Mouse (Mus musculus): Measurements from ENCODE around the gene Sp6. TPM values are rescaled to one million over a fixed set of nuclear protein-coding genes. Genes with fewer than 3 reads are reported as not detected.

Gene Sp6
- polyA plus RNA-seq, 1 experiment from 2014 or later = 0.42 TPM

DNA sequence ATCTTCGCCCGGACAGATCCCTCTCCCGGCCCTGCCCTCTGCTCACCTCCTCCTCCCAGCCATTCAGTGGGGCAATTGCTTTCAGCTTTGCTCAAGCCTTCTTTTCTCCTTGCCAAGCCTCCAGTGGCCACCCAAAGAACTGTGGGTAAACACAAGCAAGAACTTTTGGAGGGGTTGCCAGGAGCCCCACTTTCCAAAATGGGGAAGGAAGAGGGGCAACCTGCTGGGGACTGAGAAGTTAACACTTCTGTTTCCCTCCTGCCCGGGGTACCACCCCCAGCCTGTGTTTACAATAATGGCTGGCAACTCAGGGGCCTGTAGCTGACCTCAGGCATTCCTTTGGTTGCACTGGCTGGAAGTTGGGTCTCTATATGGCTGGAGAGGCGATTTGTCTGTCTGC lies 10.0 kb upstream of the Sp6 start:
- Histone ChIP-seq H3K9ac (replicated peaks; ENCODE audit: low read depth, low read length) (no peak overlapping the region), H3K27me3 (ENCODE audit: control insufficient read depth, insufficient read depth, low read length) (no peaks in the 10 kb centered on the region), H3K4me3 (ENCODE audit: low read depth, low read length) (no peak overlapping the region), H3K4me1 (ENCODE audit: control insufficient read depth, insufficient read depth, low read length) (no peaks in the 10 kb centered on the region), H3K27ac (ENCODE audit: low read length) (no peak overlapping the region), H3K36me3 (ENCODE audit: control insufficient read depth, insufficient read depth, low read length) (no peaks in the 10 kb centered on the region), H3K4me2 (replicated peaks; ENCODE audit: low read depth, low read length) (no peak overlapping the region), H3K9me3 (ENCODE audit: control insufficient read depth, low read depth, low read length) (no peaks in the 10 kb centered on the region)
- 31% methylated on average over 5 of the region's 5 CpGs for WGBS
- no peak for ATAC-seq (ENCODE audit: insufficient number of reproducible peaks, insufficient read depth, low FRiP score, low read depth)

DNA sequence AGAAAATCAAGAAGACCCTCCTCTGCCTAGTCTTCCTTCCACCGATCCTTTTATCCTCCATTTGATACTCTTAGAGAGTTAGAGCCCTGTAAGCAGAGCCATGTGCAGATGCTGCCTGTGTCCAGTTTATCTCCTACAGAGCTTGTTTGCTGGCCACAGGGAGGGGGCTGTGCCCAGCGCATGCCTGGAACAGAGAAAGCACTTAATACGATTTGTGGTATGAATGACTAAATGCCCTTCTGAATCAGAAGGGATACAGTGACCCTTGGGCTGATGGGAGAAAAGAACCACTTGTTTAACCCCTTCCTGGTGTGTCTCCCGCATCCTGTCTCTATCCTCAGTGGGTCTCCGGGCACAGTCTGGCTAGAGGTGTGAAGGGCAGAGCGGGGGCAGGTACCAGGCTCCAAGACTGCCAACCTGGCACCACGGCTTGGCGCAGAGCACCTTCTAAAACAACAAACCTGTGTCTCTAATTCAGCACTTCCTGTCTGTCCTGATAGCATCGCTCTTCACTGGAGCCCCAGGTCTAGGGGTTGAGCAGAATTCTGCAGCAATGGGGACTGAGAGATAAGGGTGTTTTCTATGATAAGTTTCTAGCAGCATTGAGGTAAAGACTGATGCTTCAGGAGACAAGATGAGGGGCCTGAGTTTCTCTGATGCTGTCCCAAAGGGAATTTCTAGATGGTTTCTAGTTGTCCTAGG lies 6.0 kb upstream of the Sp6 start:
- no peaks in the 10 kb centered on the region for H3K9me3 ChIP-seq (ENCODE audit: control insufficient read depth, low read depth, low read length)
- no peaks in the 10 kb centered on the region for H3K4me1 ChIP-seq (ENCODE audit: control insufficient read depth, insufficient read depth, low read length)
- WGBS = 55% methylated on average over 9 of the region's 9 CpGs
- no peaks in the 10 kb centered on the region for H3K27me3 ChIP-seq (ENCODE audit: control insufficient read depth, insufficient read depth, low read length)
- no peaks in the 10 kb centered on the region for H3K36me3 ChIP-seq (ENCODE audit: control insufficient read depth, insufficient read depth, low read length)
- H3K9ac ChIP-seq (replicated peaks; ENCODE audit: low read depth, low read length) = no peak overlapping the region
- H3K27ac ChIP-seq (ENCODE audit: low read length) = no peak overlapping the region
- no peak for ATAC-seq (ENCODE audit: insufficient number of reproducible peaks, insufficient read depth, low FRiP score, low read depth)
- no peak overlapping the region for H3K4me3 ChIP-seq (ENCODE audit: low read depth, low read length)
- no peak overlapping the region for H3K4me2 ChIP-seq (replicated peaks; ENCODE audit: low read depth, low read length)

DNA sequence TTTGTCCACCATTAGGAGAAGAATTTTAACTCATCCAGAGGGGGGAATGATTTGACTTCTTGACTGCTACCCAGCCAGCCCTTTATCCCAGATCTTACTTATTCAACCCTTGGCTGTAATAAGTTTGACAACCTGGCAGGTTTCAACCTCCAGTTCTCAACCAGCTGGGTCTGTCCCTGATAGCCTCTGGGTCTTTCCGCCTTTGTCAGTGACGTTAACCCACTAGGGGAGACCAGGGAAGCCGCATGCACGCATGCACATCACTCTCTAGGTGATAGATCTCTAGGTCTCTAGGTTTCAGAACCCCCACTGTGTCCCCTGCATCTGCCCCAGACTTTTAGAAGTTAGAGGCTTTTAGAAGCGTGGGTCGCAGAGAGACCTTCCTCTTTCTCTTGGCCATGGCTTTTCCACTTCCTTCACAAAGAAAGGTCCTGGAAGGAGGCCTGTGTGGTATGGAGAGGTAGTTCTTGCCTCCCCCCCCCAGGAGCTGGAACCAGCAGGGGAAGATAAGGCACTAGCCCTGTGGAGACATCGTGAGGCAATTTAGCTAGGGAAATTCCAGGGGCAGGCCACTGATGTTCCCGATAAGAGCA lies 3.9 kb upstream of the Sp6 start:
- H3K4me3 ChIP-seq (ENCODE audit: low read depth, low read length) = no peak overlapping the region
- H3K27me3 ChIP-seq (ENCODE audit: control insufficient read depth, insufficient read depth, low read length) = no peaks in the 10 kb centered on the region
- no peak overlapping the region for H3K9ac ChIP-seq (replicated peaks; ENCODE audit: low read depth, low read length)
- no peak overlapping the region for H3K27ac ChIP-seq (ENCODE audit: low read length)
- no peak overlapping the region for H3K4me2 ChIP-seq (replicated peaks; ENCODE audit: low read depth, low read length)
- 49% methylated on average over 8 of the region's 8 CpGs for WGBS
- H3K4me1 ChIP-seq (ENCODE audit: control insufficient read depth, insufficient read depth, low read length) = no peaks in the 10 kb centered on the region
- H3K9me3 ChIP-seq (ENCODE audit: control insufficient read depth, low read depth, low read length) = no peaks in the 10 kb centered on the region
- no peaks in the 10 kb centered on the region for H3K36me3 ChIP-seq (ENCODE audit: control insufficient read depth, insufficient read depth, low read length)
- no peak for ATAC-seq (ENCODE audit: insufficient number of reproducible peaks, insufficient read depth, low FRiP score, low read depth)

DNA sequence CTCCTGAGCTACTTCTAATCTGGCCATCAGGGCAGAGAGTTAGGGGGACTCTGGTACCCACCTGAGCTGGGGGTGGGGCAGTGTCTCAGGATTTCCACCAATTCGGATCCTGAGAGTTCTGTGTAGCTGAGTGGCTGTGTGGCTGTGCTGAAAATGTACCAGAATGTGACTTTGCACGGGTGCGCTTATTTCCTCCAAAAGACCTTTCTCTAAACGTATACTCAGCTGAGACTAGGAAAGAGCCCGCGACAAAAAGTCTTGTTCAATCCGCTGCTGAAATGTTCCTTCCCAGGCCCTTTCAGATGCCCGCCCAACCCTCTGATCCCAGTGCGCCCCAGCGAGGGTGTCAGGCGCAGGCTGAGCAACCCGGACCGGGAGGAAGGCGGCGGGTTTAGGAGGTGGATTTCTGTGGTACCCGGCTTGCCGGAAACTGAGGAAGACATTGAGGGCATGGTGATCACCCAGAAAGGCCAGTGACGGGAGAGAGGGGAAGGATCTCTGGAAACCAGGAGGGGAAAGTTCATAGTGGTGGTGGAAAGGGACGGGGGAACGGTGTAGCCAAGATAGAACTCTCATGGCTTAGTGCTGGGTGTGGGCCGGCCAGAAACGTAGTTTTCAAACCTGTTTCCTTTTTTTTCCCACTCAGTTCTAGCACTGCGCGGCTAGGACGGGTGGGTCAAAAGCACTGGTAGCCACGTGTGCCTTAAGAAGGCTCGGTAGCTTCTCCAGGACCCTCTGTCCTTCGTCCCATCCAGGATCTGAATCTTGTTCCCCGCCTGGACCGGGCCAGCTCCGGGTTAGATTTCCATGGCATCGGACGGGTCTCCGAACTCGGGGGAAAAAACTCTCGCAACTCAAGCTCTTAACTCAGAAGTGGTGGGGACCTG lies 4.7 kb downstream of the Sp6 start:
- Histone ChIP-seq H3K9me3 (ENCODE audit: control insufficient read depth, low read depth, low read length) (no peaks in the 10 kb centered on the region), H3K4me1 (ENCODE audit: control insufficient read depth, insufficient read depth, low read length) (peaks cover 17% of the 10 kb centered on the region; the same call in 1 of the 2 replicates), H3K4me3 (ENCODE audit: low read depth, low read length) (peak overlapping the region; percentile 36), H3K36me3 (ENCODE audit: control insufficient read depth, insufficient read depth, low read length) (no peaks in the 10 kb centered on the region), H3K4me2 (replicated peaks; ENCODE audit: low read depth, low read length) (peak overlapping the region; percentile 57), H3K27ac (ENCODE audit: low read length) (no peak overlapping the region), H3K9ac (replicated peaks; ENCODE audit: low read depth, low read length) (no peak overlapping the region; the same call in 1 of the 2 replicates), H3K27me3 (ENCODE audit: control insufficient read depth, insufficient read depth, low read length) (peaks cover 53% of the 10 kb centered on the region)
- under 1% methylated on average over 36 of the region's 36 CpGs for whole genome bisulfite sequencing
- no peak for ATAC-seq (ENCODE audit: insufficient number of reproducible peaks, insufficient read depth, low FRiP score, low read depth)

DNA sequence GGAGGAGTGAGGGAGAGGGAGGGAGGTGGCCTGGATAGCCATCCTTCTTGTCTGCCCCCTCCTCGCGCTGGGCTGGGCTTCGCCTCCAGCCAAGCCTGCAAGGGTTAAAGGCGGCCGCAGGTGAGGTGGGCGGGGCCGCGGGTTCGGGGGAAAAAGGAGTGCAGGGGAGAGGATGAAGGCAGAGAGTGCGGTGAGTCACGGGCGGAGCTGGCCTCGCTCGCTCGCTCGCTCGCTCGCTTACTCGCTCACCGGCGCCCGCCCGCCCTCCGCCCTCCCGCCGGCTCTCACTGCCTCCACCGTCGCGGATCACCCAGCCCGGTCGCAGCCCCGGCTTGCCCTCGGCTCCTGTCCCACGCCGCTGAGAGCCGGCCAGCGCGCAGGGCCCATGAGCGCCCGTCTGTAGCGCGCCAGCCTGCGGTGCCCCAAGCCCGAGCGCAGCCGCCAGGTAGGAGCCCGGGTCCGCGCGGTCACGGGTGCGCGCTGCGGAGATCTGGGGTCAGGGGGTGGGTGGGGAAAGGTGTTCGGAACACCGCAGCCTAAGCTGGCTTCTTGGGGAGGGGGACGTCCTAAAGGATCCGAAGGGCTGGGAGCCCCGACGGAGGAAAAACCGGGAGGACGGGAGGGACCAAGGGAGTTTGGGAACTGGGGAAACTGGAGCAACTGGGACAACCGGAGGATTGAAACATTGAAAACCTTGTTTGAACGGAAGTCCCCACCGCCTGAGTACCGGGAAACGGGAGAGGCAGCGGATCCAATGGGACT lies 5.6 kb downstream of the Sp6 start:
- H3K27ac ChIP-seq (ENCODE audit: low read length) = no peak overlapping the region
- H3K9me3 ChIP-seq (ENCODE audit: control insufficient read depth, low read depth, low read length) = no peaks in the 10 kb centered on the region
- H3K4me1 ChIP-seq (ENCODE audit: control insufficient read depth, insufficient read depth, low read length) = peaks cover 17% of the 10 kb centered on the region; the same call in 1 of the 2 replicates

DNA sequence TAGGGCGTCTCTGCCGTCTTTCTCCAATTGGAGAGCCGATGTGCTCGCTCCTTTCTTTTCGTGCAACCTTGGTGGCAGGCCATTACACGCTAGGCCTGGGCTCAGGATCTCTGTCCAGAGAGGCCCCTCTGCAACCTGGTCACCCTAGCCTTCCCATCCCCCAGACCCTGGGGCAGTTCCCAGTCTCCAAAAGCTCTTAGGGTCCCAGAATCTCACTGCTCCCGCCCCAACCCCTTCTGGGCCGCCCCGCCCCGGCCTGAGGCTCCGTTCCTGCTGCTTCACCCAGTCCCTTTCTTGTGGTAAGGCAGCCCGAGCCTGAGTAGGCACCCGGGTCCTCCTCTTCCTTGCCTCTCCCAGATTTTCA lies 6.1 kb downstream of the Sp6 start:
- Histone ChIP-seq H3K4me2 (replicated peaks; ENCODE audit: low read depth, low read length) (peak overlapping the region; percentile 57), H3K9me3 (ENCODE audit: control insufficient read depth, low read depth, low read length) (no peaks in the 10 kb centered on the region), H3K9ac (replicated peaks; ENCODE audit: low read depth, low read length) (no peak overlapping the region), H3K4me1 (ENCODE audit: control insufficient read depth, insufficient read depth, low read length) (peaks cover 17% of the 10 kb centered on the region; the same call in 1 of the 2 replicates), H3K4me3 (ENCODE audit: low read depth, low read length) (peak overlapping the region; percentile 36), H3K27ac (ENCODE audit: low read length) (no peak overlapping the region), H3K27me3 (ENCODE audit: control insufficient read depth, insufficient read depth, low read length) (peaks cover 58% of the 10 kb centered on the region), H3K36me3 (ENCODE audit: control insufficient read depth, insufficient read depth, low read length) (no peaks in the 10 kb centered on the region)
- 12% methylated on average over 13 of the region's 13 CpGs for WGBS
- no peak for ATAC-seq (ENCODE audit: insufficient number of reproducible peaks, insufficient read depth, low FRiP score, low read depth)

More for the DNA sequence above, 5.6 kb downstream of the Sp6 start:
- H3K9ac ChIP-seq (replicated peaks; ENCODE audit: low read depth, low read length) = no peak overlapping the region
- H3K27me3 ChIP-seq (ENCODE audit: control insufficient read depth, insufficient read depth, low read length) = peaks cover 58% of the 10 kb centered on the region
- peak; percentile 35 for ATAC-seq (ENCODE audit: insufficient number of reproducible peaks, insufficient read depth, low FRiP score, low read depth)
- peak overlapping the region; percentile 57 for H3K4me2 ChIP-seq (replicated peaks; ENCODE audit: low read depth, low read length)
- WGBS = 2% methylated on average over 67 of the region's 68 CpGs
- no peaks in the 10 kb centered on the region for H3K36me3 ChIP-seq (ENCODE audit: control insufficient read depth, insufficient read depth, low read length)
- peak overlapping the region; percentile 36 for H3K4me3 ChIP-seq (ENCODE audit: low read depth, low read length)

DNA sequence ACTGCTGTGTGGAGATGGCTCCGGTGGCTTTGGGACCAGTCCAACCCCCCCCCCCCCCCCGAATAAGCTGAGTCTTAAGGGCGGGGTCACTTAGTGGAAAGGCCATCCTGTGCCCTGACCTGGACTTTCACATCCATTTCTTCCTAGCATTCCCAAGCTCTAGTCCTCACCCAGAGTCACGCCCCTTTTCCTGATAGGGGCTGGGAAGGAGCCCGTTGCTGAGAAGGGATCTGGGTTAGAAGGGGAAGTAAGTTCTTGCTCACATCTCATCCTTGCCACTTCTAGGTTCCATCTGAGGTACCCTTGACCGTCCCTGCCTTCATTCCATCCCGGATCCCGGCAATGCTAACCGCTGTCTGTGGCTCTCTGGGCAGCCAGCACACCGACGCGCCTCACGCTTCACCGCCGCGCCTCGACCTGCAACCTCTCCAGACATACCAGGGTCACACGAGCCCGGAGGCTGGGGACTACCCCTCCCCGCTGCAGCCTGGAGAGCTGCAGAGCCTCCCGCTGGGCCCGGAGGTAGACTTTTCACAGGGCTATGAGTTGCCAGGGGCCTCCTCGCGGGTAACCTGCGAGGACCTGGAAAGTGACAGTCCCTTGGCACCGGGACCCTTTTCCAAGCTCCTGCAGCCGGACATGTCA lies 8.0 kb downstream of the Sp6 start:
- Histone ChIP-seq H3K4me3 (ENCODE audit: low read depth, low read length) (peak overlapping the region; percentile 46), H3K27ac (ENCODE audit: low read length) (no peak overlapping the region), H3K9ac (replicated peaks; ENCODE audit: low read depth, low read length) (no peak overlapping the region), H3K4me1 (ENCODE audit: control insufficient read depth, insufficient read depth, low read length) (peaks cover 25% of the 10 kb centered on the region), H3K4me2 (replicated peaks; ENCODE audit: low read depth, low read length) (peak overlapping the region; percentile 87), H3K27me3 (ENCODE audit: control insufficient read depth, insufficient read depth, low read length) (peaks cover 52% of the 10 kb centered on the region), H3K9me3 (ENCODE audit: control insufficient read depth, low read depth, low read length) (no peaks in the 10 kb centered on the region), H3K36me3 (ENCODE audit: control insufficient read depth, insufficient read depth, low read length) (no peaks in the 10 kb centered on the region)
- 3% methylated on average over 27 of the region's 27 CpGs for WGBS
- no peak for ATAC-seq (ENCODE audit: insufficient number of reproducible peaks, insufficient read depth, low FRiP score, low read depth)

All from stomach, embryonic 14.5 days (tissue).